Mouse (Mus musculus): ENCODE data around the gene Shprh.
"Not testable (repeated sequence)": the region's sequence is repeated elsewhere in the genome, so short reads cannot be mapped to it uniquely, and the experiment has no call there.

Gene Shprh

GRCm38 (mm10) chr10:11233208-11233607, 84.0 kb downstream of the Shprh start:
- intact Hi-C loops (cut with DNase I): no loop called here

GRCm38 (mm10) chr10:11242988-11243387, 93.8 kb downstream of the Shprh start:
- intact Hi-C loops (cut with DNase I): not testable (repeated sequence)

DNA sequence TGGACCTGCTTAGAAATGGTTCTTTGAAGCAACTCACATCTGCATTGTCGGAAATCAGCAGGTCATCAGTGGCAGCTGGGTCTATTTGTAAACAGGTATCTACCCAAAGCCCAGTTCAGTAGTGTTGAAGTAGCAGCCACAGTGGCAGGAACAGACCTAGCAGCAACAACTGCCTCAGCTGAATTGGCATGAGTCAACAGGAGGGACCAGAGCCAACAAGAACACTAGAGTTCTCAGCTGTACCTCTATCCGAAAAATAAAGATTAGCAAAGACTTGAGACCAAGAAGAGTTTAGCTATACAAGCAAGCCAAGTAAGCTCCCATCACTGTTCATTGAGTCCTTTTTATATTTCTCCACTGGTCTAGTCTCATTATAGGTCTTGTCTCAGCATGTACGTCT, 99.0 kb downstream of the Shprh start:
- intact Hi-C loops (cut with DNase I): no loop called here

DNA sequence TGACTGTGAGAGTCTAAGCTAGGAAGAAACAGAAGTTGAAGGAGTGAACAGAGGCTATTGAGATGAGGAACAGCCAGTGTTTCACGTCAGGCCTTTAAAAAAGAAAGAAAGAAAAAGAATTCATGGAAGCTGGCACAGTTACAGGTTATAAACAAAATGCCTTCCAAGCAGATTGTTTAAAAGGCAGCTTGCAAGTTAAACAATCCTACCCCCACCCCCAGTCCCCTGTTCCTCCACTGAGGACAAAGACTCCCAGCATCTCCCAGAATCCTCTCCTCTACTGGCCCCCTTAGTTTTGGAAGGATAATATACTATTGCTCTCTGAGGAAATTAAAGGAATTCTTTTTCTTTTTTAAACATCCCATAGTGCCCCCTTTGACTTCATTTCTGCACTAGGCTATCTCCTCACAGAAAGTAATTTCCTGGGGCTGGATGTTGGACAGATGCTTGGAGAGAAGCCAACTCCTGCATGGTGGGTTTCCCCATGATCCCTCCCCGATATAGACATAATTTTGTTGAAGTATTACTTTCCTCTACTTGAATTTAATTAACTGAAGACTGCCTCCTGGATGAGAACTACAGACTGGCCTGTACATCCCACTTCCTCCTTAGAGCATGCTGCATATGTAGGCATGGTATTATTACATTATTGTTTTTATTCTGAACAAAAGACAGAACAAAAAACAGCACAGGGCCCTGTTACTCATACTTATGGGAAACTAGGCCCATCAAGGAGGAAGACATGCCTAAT, 101.2 kb downstream of the Shprh start:
- intact Hi-C loops (cut with DNase I): no loop called here

DNA sequence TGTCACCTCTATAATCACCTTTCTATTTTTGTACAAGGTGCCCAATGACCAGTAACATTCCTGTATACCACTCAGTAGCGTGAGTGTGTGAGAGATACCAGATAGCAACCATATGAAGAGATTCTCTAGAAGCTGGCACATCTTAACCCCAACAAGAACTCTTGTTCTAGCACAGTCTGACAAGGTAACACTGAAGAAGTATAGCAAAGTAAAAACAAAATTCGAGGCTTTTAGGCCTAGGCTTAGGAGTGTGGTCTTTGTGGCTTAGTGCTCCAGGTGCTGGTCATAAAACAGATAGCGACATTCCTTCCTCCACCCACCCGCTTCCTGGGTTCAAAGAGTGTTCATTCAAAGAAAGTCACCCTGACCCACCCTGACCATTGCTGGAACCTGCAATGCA, 104.4 kb downstream of the Shprh start:
- intact Hi-C loops (cut with DNase I): not testable (repeated sequence)

DNA sequence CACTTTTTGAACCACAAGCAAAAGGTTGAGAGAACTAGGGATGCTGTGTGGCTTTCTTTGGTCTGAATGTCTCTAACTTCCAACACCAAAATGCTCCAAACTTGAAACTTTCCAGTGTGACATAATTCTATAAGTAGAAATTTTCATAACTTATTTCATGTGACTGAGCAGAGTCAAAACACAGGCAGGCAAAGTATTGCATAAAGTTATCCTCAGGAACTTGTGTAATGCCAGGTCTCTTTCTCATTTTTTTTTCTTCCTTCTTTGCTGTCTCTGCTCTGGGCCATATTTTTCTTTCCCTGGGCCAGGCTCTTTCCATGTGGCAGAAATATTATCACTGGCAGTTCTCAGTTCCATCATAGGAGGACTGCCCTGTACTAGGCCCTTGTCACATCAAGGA, 110.9 kb downstream of the Shprh start:
- intact Hi-C loops (cut with DNase I): no loop called here

DNA sequence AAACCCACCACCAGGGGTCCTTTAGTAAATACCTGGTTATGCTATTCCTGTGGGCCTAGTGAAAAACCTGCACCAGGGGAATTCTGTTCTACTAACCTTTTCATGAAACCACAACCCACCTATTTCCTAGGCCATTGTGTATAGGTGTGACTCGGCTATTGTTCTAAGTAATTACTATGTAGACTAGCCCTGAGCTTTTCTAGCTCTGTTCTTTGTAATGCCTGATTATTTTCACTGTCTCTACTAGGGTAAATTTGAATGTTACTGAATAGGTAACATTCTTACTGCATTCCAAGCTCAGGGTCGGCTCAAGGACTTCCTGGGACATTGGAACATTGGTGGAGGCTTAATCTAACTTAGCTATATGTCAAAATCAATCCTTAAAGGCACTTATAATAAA, 113.1 kb downstream of the Shprh start:
- intact Hi-C loops (cut with DNase I): not testable (repeated sequence)

- intact Hi-C loops (cut with DNase I): not testable (repeated sequence)
These were observed 114.6 kb downstream of the Shprh start for GRCm38 (mm10) chr10:11263795-11264194.

All from adrenal gland (tissue).